Mouse (Mus musculus): Measurements from ENCODE around the gene Fgr. TPM values are rescaled to one million over a fixed set of nuclear protein-coding genes. Genes with fewer than 3 reads are reported as not detected.

The Fgr gene
- polyA plus RNA-seq, 1 experiment from 2014 or later: 0.73 TPM

- H3K4me1 ChIP-seq (replicated peaks; ENCODE audit: control insufficient read depth, insufficient read depth, low read length): peaks cover 86% of the 10 kb centered on the region
- no peak overlapping the region for H3K9ac ChIP-seq (ENCODE audit: low read depth, low read length)
- no peaks in the 10 kb centered on the region for H3K27me3 ChIP-seq (replicated peaks; ENCODE audit: control insufficient read depth, insufficient read depth, low read length)
- H3K27ac ChIP-seq (ENCODE audit: low read depth, low read length): no peak overlapping the region
- WGBS: 52% methylated on average over 14 of the region's 14 CpGs
- no peak overlapping the region for H3K4me2 ChIP-seq
- no peak overlapping the region for H3K4me3 ChIP-seq (ENCODE audit: low read depth, low read length)
- DNase-seq (ENCODE audit: low spot score) (no peak), ATAC-seq (replicated peaks; ENCODE audit: low FRiP score) (no peak)
- no peaks in the 10 kb centered on the region for H3K9me3 ChIP-seq (ENCODE audit: control insufficient read depth, low read length)
- H3K36me3 ChIP-seq (ENCODE audit: control insufficient read depth, insufficient read depth, low read length): no peaks in the 10 kb centered on the region
Measured at GRCm38 (mm10) chr4:133022217-133022616, 48.3 kb downstream of the Fgr start.

GRCm38 (mm10) chr4:133022954-133023635, 49.2 kb downstream of the Fgr start:
- Histone ChIP-seq H3K27me3 (replicated peaks; ENCODE audit: control insufficient read depth, insufficient read depth, low read length) (no peaks in the 10 kb centered on the region), H3K9me3 (ENCODE audit: control insufficient read depth, low read length) (no peaks in the 10 kb centered on the region), H3K4me1 (replicated peaks; ENCODE audit: control insufficient read depth, insufficient read depth, low read length) (peaks cover 84% of the 10 kb centered on the region), H3K27ac (ENCODE audit: low read depth, low read length) (no peak overlapping the region), H3K36me3 (ENCODE audit: control insufficient read depth, insufficient read depth, low read length) (no peaks in the 10 kb centered on the region; the same call in 1 of the 2 replicates), H3K4me3 (ENCODE audit: low read depth, low read length) (no peak overlapping the region), H3K9ac (ENCODE audit: low read depth, low read length) (no peak overlapping the region), H3K4me2 (no peak overlapping the region)
- WGBS: 80% methylated on average over 14 of the region's 14 CpGs
- ATAC-seq (replicated peaks; ENCODE audit: low FRiP score) (no peak), DNase-seq (ENCODE audit: low spot score) (no peak)

DNA sequence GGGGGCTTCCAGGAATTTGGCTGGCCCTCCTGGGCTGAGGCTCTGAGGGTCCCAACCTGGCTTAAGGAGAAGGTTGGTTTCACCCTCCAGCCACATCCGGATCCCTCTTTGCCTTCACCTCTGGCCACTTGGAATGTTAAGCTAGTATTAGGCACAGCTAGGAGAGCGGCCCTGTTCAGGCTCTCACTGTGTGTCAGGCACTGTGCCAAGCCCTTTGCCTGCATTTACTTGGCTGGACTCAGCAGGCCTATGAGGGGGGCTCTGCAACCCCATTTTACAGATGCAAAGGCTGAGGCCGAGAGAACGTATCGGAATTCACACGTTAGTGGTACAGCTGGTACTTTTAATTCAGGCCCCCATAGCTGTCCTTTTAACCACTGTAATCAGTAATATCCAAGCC, 49.7 kb downstream of the Fgr start:
- ATAC-seq (replicated peaks; ENCODE audit: low FRiP score): no peak
- WGBS: 91% methylated on average over 6 of the region's 6 CpGs
- Histone ChIP-seq H3K27me3 (replicated peaks; ENCODE audit: control insufficient read depth, insufficient read depth, low read length) (no peaks in the 10 kb centered on the region), H3K9me3 (ENCODE audit: control insufficient read depth, low read length) (no peaks in the 10 kb centered on the region), H3K27ac (ENCODE audit: low read depth, low read length) (no peak overlapping the region), H3K4me2 (no peak overlapping the region), H3K4me3 (ENCODE audit: low read depth, low read length) (no peak overlapping the region), H3K36me3 (ENCODE audit: control insufficient read depth, insufficient read depth, low read length) (no peaks in the 10 kb centered on the region; the same call in 1 of the 2 replicates), H3K4me1 (replicated peaks; ENCODE audit: control insufficient read depth, insufficient read depth, low read length) (peaks cover 87% of the 10 kb centered on the region), H3K9ac (ENCODE audit: low read depth, low read length) (no peak overlapping the region)
- DNase-seq (ENCODE audit: low spot score): no peak

GRCm38 (mm10) chr4:133024404-133024803, 50.5 kb downstream of the Fgr start:
- Histone ChIP-seq H3K4me2 (no peak overlapping the region), H3K4me3 (ENCODE audit: low read depth, low read length) (no peak overlapping the region), H3K9ac (ENCODE audit: low read depth, low read length) (no peak overlapping the region), H3K36me3 (ENCODE audit: control insufficient read depth, insufficient read depth, low read length) (no peaks in the 10 kb centered on the region; the same call in 1 of the 2 replicates), H3K27ac (ENCODE audit: low read depth, low read length) (no peak overlapping the region), H3K27me3 (replicated peaks; ENCODE audit: control insufficient read depth, insufficient read depth, low read length) (no peaks in the 10 kb centered on the region), H3K4me1 (replicated peaks; ENCODE audit: control insufficient read depth, insufficient read depth, low read length) (peaks cover 83% of the 10 kb centered on the region), H3K9me3 (ENCODE audit: control insufficient read depth, low read length) (no peaks in the 10 kb centered on the region)
- ATAC-seq (replicated peaks; ENCODE audit: low FRiP score) (no peak), DNase-seq (ENCODE audit: low spot score) (no peak)
- WGBS: 48% methylated on average over 3 of the region's 4 CpGs

GRCm38 (mm10) chr4:133024969-133025685, 51.2 kb downstream of the Fgr start:
- peaks cover 79% of the 10 kb centered on the region for H3K4me1 ChIP-seq (replicated peaks; ENCODE audit: control insufficient read depth, insufficient read depth, low read length)
- H3K4me3 ChIP-seq (ENCODE audit: low read depth, low read length): no peak overlapping the region
- no peak overlapping the region for H3K9ac ChIP-seq (ENCODE audit: low read depth, low read length)
- no peaks in the 10 kb centered on the region for H3K9me3 ChIP-seq (ENCODE audit: control insufficient read depth, low read length)
- H3K27me3 ChIP-seq (replicated peaks; ENCODE audit: control insufficient read depth, insufficient read depth, low read length): no peaks in the 10 kb centered on the region
- WGBS: 52% methylated on average over 10 of the region's 10 CpGs
- H3K27ac ChIP-seq (ENCODE audit: low read depth, low read length): 0 out of 2 replicates have a peak overlapping the region, but pooled peaks have one; percentile 5
- DNase-seq (ENCODE audit: low spot score): no peak
- no peaks in the 10 kb centered on the region; the same call in 1 of the 2 replicates for H3K36me3 ChIP-seq (ENCODE audit: control insufficient read depth, insufficient read depth, low read length)
- H3K4me2 ChIP-seq: no peak overlapping the region
- no peak for ATAC-seq (replicated peaks; ENCODE audit: low FRiP score)

GRCm38 (mm10) chr4:133026272-133026671, 52.4 kb downstream of the Fgr start:
- DNase-seq (ENCODE audit: low spot score) (no peak), ATAC-seq (replicated peaks; ENCODE audit: low FRiP score) (no peak)
- H3K27me3 ChIP-seq (replicated peaks; ENCODE audit: control insufficient read depth, insufficient read depth, low read length): no peaks in the 10 kb centered on the region
- H3K4me1 ChIP-seq (replicated peaks; ENCODE audit: control insufficient read depth, insufficient read depth, low read length): peaks cover 68% of the 10 kb centered on the region
- WGBS: 78% methylated on average over 10 of the region's 10 CpGs
- H3K4me3 ChIP-seq (ENCODE audit: low read depth, low read length): no peak overlapping the region
- H3K27ac ChIP-seq (ENCODE audit: low read depth, low read length): 0 out of 2 replicates have a peak overlapping the region, but pooled peaks have one; percentile 16
- H3K9ac ChIP-seq (ENCODE audit: low read depth, low read length): no peak overlapping the region
- H3K36me3 ChIP-seq (ENCODE audit: control insufficient read depth, insufficient read depth, low read length): no peaks in the 10 kb centered on the region; the same call in 1 of the 2 replicates
- H3K4me2 ChIP-seq: no peak overlapping the region
- no peaks in the 10 kb centered on the region for H3K9me3 ChIP-seq (ENCODE audit: control insufficient read depth, low read length)

GRCm38 (mm10) chr4:133026826-133027375, 53.0 kb downstream of the Fgr start:
- Histone ChIP-seq H3K9me3 (ENCODE audit: control insufficient read depth, low read length) (no peaks in the 10 kb centered on the region), H3K27ac (ENCODE audit: low read depth, low read length) (no peak overlapping the region), H3K9ac (ENCODE audit: low read depth, low read length) (no peak overlapping the region), H3K4me2 (no peak overlapping the region), H3K36me3 (ENCODE audit: control insufficient read depth, insufficient read depth, low read length) (no peaks in the 10 kb centered on the region; the same call in 1 of the 2 replicates), H3K4me3 (ENCODE audit: low read depth, low read length) (no peak overlapping the region), H3K4me1 (replicated peaks; ENCODE audit: control insufficient read depth, insufficient read depth, low read length) (peaks cover 62% of the 10 kb centered on the region), H3K27me3 (replicated peaks; ENCODE audit: control insufficient read depth, insufficient read depth, low read length) (no peaks in the 10 kb centered on the region)
- WGBS: 22% methylated on average over 2 of the region's 2 CpGs
- ATAC-seq (replicated peaks; ENCODE audit: low FRiP score) (no peak), DNase-seq (ENCODE audit: low spot score) (no peak)

DNA sequence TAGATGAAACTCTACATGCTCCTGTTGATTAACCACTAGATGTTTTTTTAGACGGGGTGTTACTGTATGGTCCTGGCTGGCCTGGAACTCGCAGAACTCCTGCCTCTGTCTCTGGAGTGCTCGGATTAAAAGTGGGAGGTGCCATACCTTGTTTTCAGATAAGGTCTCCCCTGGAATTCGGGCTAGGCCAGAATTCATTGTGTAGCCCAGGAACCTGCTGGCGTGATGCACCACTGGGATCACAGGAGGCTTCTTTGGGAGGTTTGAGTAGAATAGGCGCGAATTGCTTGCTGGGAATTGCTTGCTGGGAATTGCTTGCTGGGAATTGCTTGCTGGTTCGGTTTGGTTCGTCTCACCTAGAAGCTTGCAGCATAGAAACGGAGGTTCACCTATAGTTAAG, 53.8 kb downstream of the Fgr start:
- no peak overlapping the region for H3K9ac ChIP-seq (ENCODE audit: low read depth, low read length)
- H3K4me2 ChIP-seq: no peak overlapping the region
- H3K4me1 ChIP-seq (replicated peaks; ENCODE audit: control insufficient read depth, insufficient read depth, low read length): peaks cover 54% of the 10 kb centered on the region
- no peak for DNase-seq (ENCODE audit: low spot score)
- no peak overlapping the region for H3K27ac ChIP-seq (ENCODE audit: low read depth, low read length)
- no peaks in the 10 kb centered on the region for H3K9me3 ChIP-seq (ENCODE audit: control insufficient read depth, low read length)
- H3K4me3 ChIP-seq (ENCODE audit: low read depth, low read length): no peak overlapping the region
- WGBS: 66% methylated on average over 10 of the region's 10 CpGs
- no peaks in the 10 kb centered on the region; the same call in 1 of the 2 replicates for H3K36me3 ChIP-seq (ENCODE audit: control insufficient read depth, insufficient read depth, low read length)
- H3K27me3 ChIP-seq (replicated peaks; ENCODE audit: control insufficient read depth, insufficient read depth, low read length): no peaks in the 10 kb centered on the region
- no peak for ATAC-seq (replicated peaks; ENCODE audit: low FRiP score)
